Mouse (Mus musculus) fat pad, adult 2 months (tissue): ENCODE measurements around the gene Phf21b.

ENCODE experiments used
- DNase-seq: peaks from one replicate; pipeline ENCODE4 v3.0.0-alpha.2; 2011; ENCODE audit warnings: low read depth, low spot score; ENCODE audit errors: extremely low read depth

The Phf21b gene

DNA sequence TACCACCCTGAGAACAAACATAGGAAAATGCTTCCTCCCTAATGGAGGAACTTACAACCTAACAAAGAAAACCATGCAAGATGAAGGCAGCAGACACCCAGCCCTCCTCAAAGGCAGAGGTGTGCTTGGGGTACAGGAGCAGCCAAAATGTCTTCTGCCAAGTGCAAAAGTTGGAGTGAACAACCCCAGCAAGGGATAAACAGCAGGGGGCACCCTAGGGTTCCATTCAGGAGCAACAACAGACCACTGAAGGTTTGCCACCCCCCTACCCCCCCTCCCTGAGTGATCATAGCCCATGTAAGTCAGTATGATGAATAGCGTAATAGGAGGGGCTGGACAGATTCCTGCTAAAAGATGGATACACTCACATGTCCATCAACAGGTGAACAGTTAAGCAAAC, 5.5 kb downstream of the Phf21b start:
- DNase-seq: no peak

- no peak for DNase-seq
Measured at GRCm38 (mm10) chr15:84846216-84846615, 9.6 kb downstream of the Phf21b start.

- no peak for DNase-seq
Measured at GRCm38 (mm10) chr15:84844831-84845230, 11.0 kb downstream of the Phf21b start.

DNA sequence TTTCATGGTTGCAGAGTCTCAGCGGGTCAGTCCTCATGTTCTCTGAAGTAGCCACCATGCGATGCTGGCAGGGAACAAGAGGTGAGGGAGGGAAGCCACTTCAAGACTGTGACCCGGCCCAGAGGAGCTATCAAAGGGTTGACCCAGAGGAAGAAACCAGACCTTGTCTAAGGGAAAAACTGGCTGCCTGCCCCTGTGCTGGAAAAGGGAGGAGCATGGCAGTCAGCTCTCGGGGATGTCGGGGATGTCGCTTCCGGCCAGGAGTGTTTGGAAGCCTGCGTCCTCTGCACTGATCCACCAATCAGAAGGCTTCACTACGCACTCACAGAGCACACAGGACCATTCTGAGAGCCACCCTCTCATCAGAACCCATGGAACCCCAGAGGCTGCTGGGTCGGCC, 12.8 kb downstream of the Phf21b start:
- DNase-seq: no peak

DNA sequence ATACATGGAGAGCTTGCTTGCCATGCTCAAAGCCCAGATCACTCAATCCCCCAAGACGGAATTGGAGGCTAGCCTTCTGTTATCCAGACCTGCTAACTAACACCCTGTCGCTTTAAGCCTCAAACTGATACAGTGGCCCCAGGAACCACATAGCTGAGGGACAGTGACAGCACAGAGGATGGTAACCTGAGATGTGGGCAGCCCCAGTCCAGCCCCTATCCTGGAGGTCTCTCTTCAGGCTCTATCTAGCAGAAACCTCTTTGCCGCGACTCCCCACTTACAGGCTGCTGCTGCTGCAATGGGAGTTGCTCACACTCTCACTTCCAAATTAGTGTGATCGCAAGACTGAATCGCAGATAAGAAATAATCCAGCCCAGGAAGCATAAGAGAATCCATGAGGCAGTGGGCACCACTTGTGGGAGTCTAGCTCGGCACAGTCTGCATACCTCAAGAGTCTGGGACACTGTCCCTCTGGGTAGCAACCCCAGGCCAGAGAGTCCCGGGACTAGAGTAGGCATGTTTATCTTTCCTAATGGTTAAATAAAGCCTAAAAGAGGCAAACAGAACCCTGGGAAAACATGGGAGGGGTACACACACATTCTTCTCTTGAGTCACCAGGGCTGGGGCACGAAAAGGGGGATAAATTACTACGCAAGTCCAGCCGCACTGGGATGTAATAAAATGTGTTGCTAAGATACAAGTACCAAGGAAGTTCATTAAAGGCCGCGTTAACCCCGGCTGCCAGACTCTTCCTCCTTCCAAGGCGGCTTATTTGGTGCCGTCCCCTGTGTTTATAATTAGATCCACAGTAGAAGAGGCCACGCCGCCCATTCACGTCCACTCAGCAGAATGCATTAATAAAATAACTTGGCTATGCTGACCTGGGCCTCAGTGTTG, 13.7 kb downstream of the Phf21b start:
- no peak for DNase-seq

DNA sequence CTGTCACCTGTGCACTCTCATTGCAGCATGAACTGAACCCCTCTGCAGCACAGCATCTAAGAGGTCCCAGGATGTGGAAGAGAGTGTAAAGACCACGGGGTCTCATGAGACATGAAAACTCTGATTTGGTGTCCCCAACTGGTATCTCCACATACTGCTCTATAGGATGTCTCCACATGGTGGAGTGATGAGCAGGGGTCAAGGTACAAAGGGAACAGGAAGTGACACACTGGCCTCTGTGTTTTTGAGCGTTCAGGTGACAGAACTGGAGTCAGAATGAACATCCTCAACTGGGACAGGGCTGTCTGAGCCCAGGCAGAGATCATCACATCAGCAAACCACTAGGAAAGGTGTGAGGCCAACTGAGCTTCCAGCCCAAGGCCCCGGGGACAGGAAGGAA, 15.3 kb downstream of the Phf21b start:
- no peak for DNase-seq

GRCm38 (mm10) chr15:84839521-84839920, 16.3 kb downstream of the Phf21b start:
- DNase-seq: no peak

GRCm38 (mm10) chr15:84837896-84838295, 18.0 kb downstream of the Phf21b start:
- no peak for DNase-seq

DNA sequence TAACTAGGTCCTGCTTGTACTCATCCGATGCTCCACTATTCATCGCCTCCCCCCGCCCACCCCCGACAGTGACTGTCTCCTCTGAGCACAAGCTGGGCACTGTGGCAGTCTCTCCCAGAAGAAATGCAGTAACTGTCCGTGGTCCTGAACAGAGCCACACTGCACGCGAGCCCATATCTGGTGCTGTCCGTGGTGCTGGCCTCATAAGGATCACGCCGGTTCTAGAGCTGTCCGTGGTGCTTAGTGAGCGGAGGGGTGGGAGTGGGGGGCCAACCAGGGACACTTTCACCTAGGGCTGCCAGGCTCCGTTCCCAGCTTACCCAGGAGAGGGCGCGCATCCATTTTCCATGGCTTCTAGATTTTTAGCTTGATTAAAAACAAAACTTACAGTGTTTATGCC, 26.4 kb downstream of the Phf21b start:
- no peak for DNase-seq

- no peak for DNase-seq
Measured at GRCm38 (mm10) chr15:84828603-84829002, 27.2 kb downstream of the Phf21b start.

GRCm38 (mm10) chr15:84823086-84823485, 32.8 kb downstream of the Phf21b start:
- DNase-seq: no peak

GRCm38 (mm10) chr15:84820811-84821210, 35.0 kb downstream of the Phf21b start:
- DNase-seq: no peak

- DNase-seq: no peak
Measured at GRCm38 (mm10) chr15:84818284-84818683, 37.6 kb downstream of the Phf21b start.

GRCm38 (mm10) chr15:84817589-84817988, 38.3 kb downstream of the Phf21b start:
- no peak for DNase-seq

- no peak for DNase-seq
Measured at GRCm38 (mm10) chr15:84815171-84815570, 40.7 kb downstream of the Phf21b start.

GRCm38 (mm10) chr15:84812831-84813357, 43.0 kb downstream of the Phf21b start:
- no peak for DNase-seq

GRCm38 (mm10) chr15:84811126-84811525, 44.7 kb downstream of the Phf21b start:
- DNase-seq: no peak

DNA sequence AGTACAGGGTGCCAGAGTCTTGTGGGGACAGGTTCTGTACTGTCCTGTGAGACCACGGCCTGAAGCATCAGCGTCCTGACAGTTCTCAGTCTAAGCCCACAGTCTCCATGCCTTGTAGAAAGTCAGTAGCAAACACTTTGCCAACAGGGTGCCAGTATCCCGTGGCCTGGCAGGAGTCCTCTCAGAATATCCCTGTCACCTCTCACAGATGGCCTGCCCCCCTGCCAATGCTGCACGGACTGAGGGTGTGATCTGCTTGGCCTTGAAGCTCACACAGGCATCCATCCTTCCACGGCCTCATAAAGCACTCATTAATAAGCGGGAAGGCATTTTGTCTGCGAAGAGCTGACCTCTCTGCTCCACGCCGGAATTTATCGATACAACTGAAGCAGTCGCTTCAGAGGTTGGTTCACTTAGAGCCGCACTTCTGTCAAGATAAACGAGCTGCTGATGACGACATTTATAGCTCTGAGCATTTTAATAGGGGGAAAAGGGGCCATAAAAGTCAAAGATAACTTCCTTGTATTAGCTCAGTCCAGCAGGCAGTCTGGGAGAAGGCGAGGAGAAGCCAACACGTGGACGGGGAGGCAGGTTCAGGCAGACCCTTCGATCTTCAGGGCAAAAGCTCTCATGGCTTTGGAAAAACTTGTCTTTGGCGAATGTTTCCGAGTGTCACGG, 46.4 kb downstream of the Phf21b start:
- no peak for DNase-seq

DNA sequence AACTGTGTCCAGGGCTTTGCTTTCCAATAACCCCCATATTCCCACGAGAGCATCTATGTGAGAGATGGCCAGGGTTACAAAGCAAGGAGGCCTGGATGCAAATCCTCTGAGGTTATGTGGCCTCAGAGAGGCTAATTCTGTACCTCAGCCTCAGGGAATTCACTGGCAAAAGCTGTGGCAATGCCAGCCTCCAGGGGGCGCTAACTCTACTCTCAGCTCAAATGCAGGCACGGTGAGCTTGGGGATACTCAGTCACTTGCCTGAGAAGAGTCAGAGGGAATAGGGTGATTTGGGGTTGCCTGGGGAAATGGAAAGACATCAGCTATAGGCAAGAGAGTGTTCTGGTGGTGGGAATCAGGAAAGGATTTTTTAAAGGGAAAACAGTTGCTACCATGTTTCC, 52.2 kb downstream of the Phf21b start:
- DNase-seq: no peak

- DNase-seq: no peak
Measured at GRCm38 (mm10) chr15:84800132-84800531, 55.7 kb downstream of the Phf21b start.

- no peak for DNase-seq
Measured at GRCm38 (mm10) chr15:84793649-84794048, 62.2 kb downstream of the Phf21b start.

DNA sequence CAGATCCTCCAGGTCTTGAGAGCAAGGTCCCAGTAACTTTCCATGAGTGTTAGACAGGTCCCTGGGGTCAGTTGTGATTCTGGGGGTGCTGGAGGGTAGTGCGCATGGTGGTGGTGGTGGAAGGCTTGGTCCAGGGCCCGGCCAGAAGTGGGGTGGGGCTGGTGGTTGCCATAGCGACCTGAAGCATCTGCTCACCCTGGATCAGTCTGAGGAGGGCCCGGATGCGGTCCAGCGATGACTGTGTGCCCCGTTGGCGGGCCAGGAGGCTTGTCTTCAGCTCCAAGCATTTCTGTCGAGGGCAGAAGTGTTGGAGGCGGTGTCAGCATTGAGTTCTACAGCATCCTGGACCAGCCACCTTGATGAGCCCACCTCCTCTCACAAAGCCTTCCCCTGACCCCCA, 68.7 kb downstream of the Phf21b start:
- no peak for DNase-seq
